Mouse (Mus musculus): ENCODE measurements around the gene Tmem106a.

- TF ChIP-seq CTCF (IDR thresholded peaks at IDR 0.05; ENCODE audit: borderline replicate concordance, insufficient read depth, low read depth, low read length) (no peak), POLR2A (IDR thresholded peaks at IDR 0.05; ENCODE audit: borderline replicate concordance, insufficient read depth, low read length) (no peak)
Observed at GRCm38 (mm10) chr11:101583205-101583604, 1.2 kb downstream of the Tmem106a start.

Measured in cerebellum, adult 2 months (tissue).